In genomic region chr2:140159186-140159730, GRCm38 (mm10) we compare ENCODE assay signal across 12 mouse cellular contexts. TPM values are rescaled to one million over a fixed set of nuclear protein-coding genes. Genes with fewer than 3 reads are reported as not detected.
DNase-seq lines count a peak whose midpoint lies in the region; ATAC-seq and TF ChIP-seq lines count a peak whose summit lies in the region.
"Had no signal": no experiment of that assay in that cellular context is flagged by ENCODE, and none has a peak within 500 bp of the region (broad histone marks: within the 10 kb centered on the region; RNA-seq: fewer than 3 reads in every experiment).

No protein-coding gene starts in this region.

- CTCF ChIA-PET in Patski (lab: Charles Lee), result interaction anchor here (0.7 to 2.5 kb wide), 12 partner anchors 9 to 192 kb away, joined by 3 to 9 read pairs (median 3); partner anchors contain the start of genes Esf1 and Ndufaf5

- peak; percentile 49 for TF ChIP-seq CTCF in Patski (IDR thresholded peaks at IDR 0.05)

- H3K27me3 ChIP-seq in Patski, result no peaks in the 10 kb centered on the region
- H3K27me3 ChIP-seq: hindbrain, embryonic 12.5 days; limb, embryonic 13.5 days; neural tube, embryonic 13.5 days had no signal

- DNase-seq in kidney, adult 9 months, result peak; percentile 38
- DNase-seq in kidney, postnatal 4 days, result no peak
- peak; percentile 49 for DNase-seq in CD4-positive helper T cell, adult 2 months (ENCODE audit: low read depth, low spot score)
- DNase-seq in Patski (ENCODE audit: low read depth, low spot score), result no peak
- DNase-seq in induced T-regulatory cell, adult 2 months (ENCODE audit: low read depth), result peak; percentile 75
- no peak for DNase-seq in gastrocnemius, postnatal 4 days (ENCODE audit: low spot score in 2 of 2)
- DNase-seq in frontal cortex, postnatal 25 days (ENCODE audit: low spot score in 2 of 2), result no peak
- no peak for DNase-seq in kidney, adult 11 months
- DNase-seq: adrenal gland, adult 2 months had no signal

- ATAC-seq in Patski, result no peak

- POLR2A ChIA-PET in Patski (lab: Charles Lee), result no interaction called here

- in situ Hi-C loops in Patski (cut with MboI; ENCODE audit: low pct_unique_long_range_greater_than_20kb), result loop anchor here (5.0 to 10.0 kb wide), 3 partner anchors 374 to 774 kb away; no protein-coding TSS in a partner anchor

RNA-seq across cellular contexts. Expression of gene Gm17374, which starts 7.4 kb away (rescaled TPM):
- not detected for polyA plus RNA-seq in Patski (2021)
- total RNA-seq in gastrocnemius, postnatal 4 days (2021), result not detected
- total RNA-seq: adrenal gland, adult 2 months had no signal
- polyA plus RNA-seq: adrenal gland, adult 2 months; hindbrain, embryonic 12.5 days; limb, embryonic 13.5 days; neural tube, embryonic 13.5 days had no signal

RNA-seq across cellular contexts. Expression of gene Esf1, which starts 11.1 kb away (rescaled TPM):
- polyA plus RNA-seq in Patski (2021), result 26.1 TPM
- total RNA-seq in gastrocnemius, postnatal 4 days (2021), result 10 to 100 TPM; 16.9 to 20.6 TPM

RNA-seq across cellular contexts. Expression of gene Ndufaf5, which starts 11.2 kb away (rescaled TPM):
- polyA plus RNA-seq in Patski (2021), result 49.2 TPM
- total RNA-seq in gastrocnemius, postnatal 4 days (2021), result 10 to 100 TPM; 23.5 to 25.4 TPM

Comparison
In these comparisons a context has a peak if more than half of its experiments do, and no peak if none do; other contexts are left out.
1. DNase-seq: peak in kidney, adult 9 months (single experiment), CD4-positive helper T cell, adult 2 months (single experiment) and induced T-regulatory cell, adult 2 months (single experiment); none in kidney, postnatal 4 days (0 of 2), Patski (single experiment), gastrocnemius, postnatal 4 days (0 of 2), frontal cortex, postnatal 25 days (0 of 2) and kidney, adult 11 months (single experiment).